Mouse (Mus musculus) right cerebral cortex, adult 2 months (tissue): Measurements from ENCODE around the gene Raver2.
"Not testable (repeated sequence)": the region's sequence is repeated elsewhere in the genome, so short reads cannot be mapped to it uniquely, and the experiment has no call there.

Source experiments
- DNase-seq, 2 experiments: peaks; one replicate each; pipeline ENCODE4 v3.0.0; 2021 to 2022; ENCODE audit warnings: low spot score in 2 of 2

Raver2 gene

GRCm38 (mm10) chr4:101068786-101069153, at the start of gene Raver2:
Raver2 (plus strand) TSS chr4:101068983.
- DNase-seq: peak; percentile 30 to 50

- no peak for DNase-seq
Observed at GRCm38 (mm10) chr4:101020596-101020995, 48.2 kb upstream of the Raver2 start, which contains the start of gene Gm10577. Gm10577 (minus strand) TSS chr4:101020696.

- no peak for DNase-seq
Observed at GRCm38 (mm10) chr4:101026566-101026965, 42.2 kb upstream of the Raver2 start.

- no peak for DNase-seq
Observed at GRCm38 (mm10) chr4:101026995-101027394, 41.8 kb upstream of the Raver2 start.

- no peak for DNase-seq
Observed at GRCm38 (mm10) chr4:101027852-101028411, 40.9 kb upstream of the Raver2 start.

GRCm38 (mm10) chr4:101033047-101033446, 35.7 kb upstream of the Raver2 start:
- DNase-seq: no peak

GRCm38 (mm10) chr4:101035131-101035530, 33.7 kb upstream of the Raver2 start:
- no peak for DNase-seq

- DNase-seq: peak; percentile 44 to 63
Observed at GRCm38 (mm10) chr4:101037156-101037555, 31.6 kb upstream of the Raver2 start.

- no peak for DNase-seq
Observed at GRCm38 (mm10) chr4:101043691-101044090, 25.1 kb upstream of the Raver2 start.

- DNase-seq: no peak
Observed at GRCm38 (mm10) chr4:101044149-101044548, 24.6 kb upstream of the Raver2 start.

GRCm38 (mm10) chr4:101046576-101046975, 22.2 kb upstream of the Raver2 start:
- DNase-seq: no peak

- DNase-seq: no peak
Observed at GRCm38 (mm10) chr4:101062146-101062545, 6.6 kb upstream of the Raver2 start.

GRCm38 (mm10) chr4:101066401-101066800, 2.4 kb upstream of the Raver2 start:
- DNase-seq: no peak

GRCm38 (mm10) chr4:101069154-101069971, 580 bp downstream of the Raver2 start:
- DNase-seq: peak; percentile 21 to 41

- DNase-seq: no peak
Observed at GRCm38 (mm10) chr4:101071570-101071969, 2.8 kb downstream of the Raver2 start.

GRCm38 (mm10) chr4:101076425-101076824, 7.6 kb downstream of the Raver2 start:
- DNase-seq: no peak

GRCm38 (mm10) chr4:101080016-101080415, 11.2 kb downstream of the Raver2 start:
- DNase-seq: no peak

GRCm38 (mm10) chr4:101082176-101082888, 13.5 kb downstream of the Raver2 start:
- DNase-seq: no peak

GRCm38 (mm10) chr4:101084863-101085262, 16.1 kb downstream of the Raver2 start:
- no peak for DNase-seq

GRCm38 (mm10) chr4:101086040-101086439, 17.3 kb downstream of the Raver2 start:
- no peak for DNase-seq

- DNase-seq: peak; percentile 35 to 50
Observed at GRCm38 (mm10) chr4:101087721-101088120, 18.9 kb downstream of the Raver2 start.

GRCm38 (mm10) chr4:101090630-101091029, 21.8 kb downstream of the Raver2 start:
- not testable (repeated sequence) for DNase-seq

- no peak for DNase-seq
Observed at GRCm38 (mm10) chr4:101093292-101093691, 24.5 kb downstream of the Raver2 start.
